Mouse (Mus musculus) megakaryocyte, embryonic 14.5 days (primary cell): Measurements from ENCODE around the gene Ndufab1.

Experiments used
- FLI1 ChIP-seq: IDR thresholded peaks from 2 replicates; pipeline ENCODE4 v1.6.1; 2012; ENCODE audit warnings: low read length, inconsistent platforms, mixed read lengths
- GATA1 ChIP-seq: IDR thresholded peaks from 3 replicates; pipeline ENCODE4 v1.6.1; 2012; ENCODE audit warnings: mixed read lengths, low read length, inconsistent platforms, borderline replicate concordance

DNA sequence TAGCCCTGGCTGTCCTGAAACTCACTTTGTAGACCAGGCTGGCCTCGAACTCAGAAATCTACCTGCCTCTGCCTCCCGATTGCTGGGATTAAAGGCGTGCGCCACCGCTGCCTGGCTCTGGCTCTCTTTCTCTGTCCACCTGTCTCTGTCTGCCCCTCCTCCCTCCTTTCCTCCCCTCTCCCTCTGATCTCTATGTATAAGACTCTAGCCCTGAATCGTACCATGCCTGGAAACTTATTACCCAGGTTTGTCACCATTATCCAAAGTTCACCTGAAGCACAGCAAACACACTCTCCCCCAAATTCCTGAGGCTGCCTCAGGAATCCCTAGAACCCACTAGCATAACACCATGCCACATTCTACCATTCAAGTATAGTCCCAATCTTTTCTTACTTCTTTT, 6.5 kb upstream of the Ndufab1 start:
- TF ChIP-seq GATA1 (no peak), FLI1 (no peak)
